Mouse (Mus musculus): ENCODE data around the gene Rpn1. TPM values are rescaled to one million over a fixed set of nuclear protein-coding genes. Genes with fewer than 3 reads are reported as not detected.
"Not testable (repeated sequence)": the region's sequence is repeated elsewhere in the genome, so short reads cannot be mapped to it uniquely, and the experiment has no call there.

The Rpn1 gene
- polyA plus RNA-seq, 2 experiments from 2014 or later: 100 to 113 TPM

GRCm38 (mm10) chr6:88123150-88123857 is 39.0 kb downstream of the Rpn1 start:
- ATAC-seq: no peak

DNA sequence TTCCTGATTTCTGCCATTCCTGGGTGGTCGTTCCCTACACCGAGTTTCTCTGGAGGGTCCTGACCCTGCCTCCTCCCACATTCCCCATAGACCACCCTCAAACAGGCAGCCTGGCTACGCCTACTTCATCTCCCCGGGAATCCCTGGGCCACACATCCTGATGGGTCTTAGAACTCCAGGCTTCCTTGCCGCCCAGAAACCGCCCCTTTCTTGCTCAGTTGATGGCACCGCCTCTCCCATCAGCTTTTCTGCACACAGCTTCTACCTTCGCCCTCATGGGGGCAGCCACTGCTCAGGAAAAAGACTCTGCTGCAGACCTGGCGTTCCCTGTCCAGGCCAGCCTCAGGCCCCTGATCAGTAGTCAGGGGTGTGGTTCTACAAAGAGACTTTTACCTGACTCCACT is 39.6 kb downstream of the Rpn1 start:
- ATAC-seq: no peak

DNA sequence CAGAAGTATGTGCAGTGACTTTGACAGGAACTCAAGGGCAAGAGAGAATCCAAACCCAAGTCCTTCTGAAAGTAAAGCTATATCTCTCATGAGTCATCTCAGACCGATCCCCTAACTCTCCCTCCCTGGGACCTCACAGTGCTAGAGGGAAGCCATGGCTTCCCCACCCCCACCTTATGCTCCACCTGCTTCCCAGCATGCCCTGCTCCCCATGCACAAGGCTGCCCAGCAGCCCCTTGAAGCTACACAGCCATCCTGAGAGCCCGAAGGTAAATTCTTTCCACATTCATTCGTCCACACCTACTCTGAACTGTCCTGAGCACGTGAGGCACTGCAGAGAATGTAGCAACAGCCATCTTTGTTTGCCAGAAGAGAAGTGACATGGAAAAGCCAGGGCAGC is 40.3 kb downstream of the Rpn1 start:
- ATAC-seq: no peak

- ATAC-seq: not testable (repeated sequence)
Observed at GRCm38 (mm10) chr6:88125815-88126214, 41.5 kb downstream of the Rpn1 start.

GRCm38 (mm10) chr6:88131521-88131920 is 47.2 kb downstream of the Rpn1 start:
- no peak for ATAC-seq

DNA sequence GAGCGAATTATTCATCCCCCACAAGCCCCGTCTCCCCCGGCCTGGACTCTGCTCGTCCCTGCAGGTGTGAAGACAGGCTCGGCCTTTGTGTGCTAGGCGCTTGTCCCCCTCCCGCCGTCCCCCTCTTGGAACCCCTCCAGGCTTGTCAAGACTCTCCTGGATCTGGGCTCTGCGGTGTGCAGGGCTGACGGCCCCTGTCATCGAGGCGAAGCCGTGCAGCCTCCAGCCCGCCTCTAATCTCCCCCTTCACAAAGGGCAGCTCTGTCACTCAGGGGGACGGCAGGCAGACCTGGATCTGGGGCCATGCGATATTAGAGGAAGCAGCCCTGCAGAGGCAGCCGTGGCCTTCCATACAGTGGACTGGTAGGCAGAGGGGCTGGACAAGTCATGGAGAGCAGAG is 47.8 kb downstream of the Rpn1 start:
- no peak for ATAC-seq

GRCm38 (mm10) chr6:88133061-88133460 is 48.8 kb downstream of the Rpn1 start:
- no peak for ATAC-seq

- ATAC-seq: no peak
Observed at GRCm38 (mm10) chr6:88133878-88134277, 49.6 kb downstream of the Rpn1 start.

DNA sequence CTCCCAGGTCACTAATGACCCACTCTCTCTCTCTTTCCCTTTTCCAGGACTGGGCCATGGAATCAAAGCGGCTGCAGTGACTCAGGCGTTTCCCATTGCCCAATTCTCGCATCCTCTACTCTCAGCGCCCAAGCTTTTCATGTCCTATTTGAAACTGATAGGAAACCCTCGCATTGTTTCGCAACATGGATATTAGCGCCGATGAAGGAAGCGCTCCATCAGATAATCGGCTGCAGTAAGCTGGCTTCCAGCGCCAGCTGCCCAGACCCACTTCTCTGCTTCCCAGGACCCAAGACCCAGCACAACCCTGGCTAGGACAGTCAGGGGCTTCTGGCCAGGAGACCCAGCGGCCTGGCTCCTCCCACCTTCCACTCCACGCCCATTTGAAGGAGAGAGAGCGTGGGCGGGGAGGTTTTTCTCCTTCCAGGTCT is 51.9 kb downstream of the Rpn1 start:
- no peak for ATAC-seq

GRCm38 (mm10) chr6:88138485-88138884 is 54.2 kb downstream of the Rpn1 start:
- ATAC-seq: no peak

- ATAC-seq: no peak
Observed at GRCm38 (mm10) chr6:88140264-88140663, 56.0 kb downstream of the Rpn1 start.

GRCm38 (mm10) chr6:88145793-88146192 is 61.5 kb downstream of the Rpn1 start:
- no peak for ATAC-seq

DNA sequence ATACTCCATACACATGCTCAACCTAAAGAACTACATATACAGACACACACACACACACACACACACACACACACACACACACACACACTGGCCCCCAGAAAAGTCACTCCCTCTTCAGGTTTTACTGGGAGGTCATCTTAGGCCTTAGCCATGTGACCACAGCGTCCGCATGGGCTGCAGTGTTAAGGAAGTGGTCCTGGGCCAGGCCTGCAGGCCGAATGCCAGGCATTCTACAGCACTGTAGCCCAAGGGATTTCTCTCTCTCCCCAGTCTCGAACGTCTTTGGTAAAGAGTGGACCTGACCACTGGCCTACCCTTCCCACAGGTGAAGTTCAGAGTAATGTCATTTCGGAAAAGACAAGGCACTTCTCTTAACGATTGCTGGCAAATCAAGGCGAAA is 62.3 kb downstream of the Rpn1 start:
- no peak for ATAC-seq

- no peak for ATAC-seq
Observed at GRCm38 (mm10) chr6:88147411-88148003, 63.2 kb downstream of the Rpn1 start.

- ATAC-seq: no peak
Observed at GRCm38 (mm10) chr6:88151335-88151734, 67.1 kb downstream of the Rpn1 start.

GRCm38 (mm10) chr6:88152127-88152705 is 67.9 kb downstream of the Rpn1 start:
- no peak for ATAC-seq

DNA sequence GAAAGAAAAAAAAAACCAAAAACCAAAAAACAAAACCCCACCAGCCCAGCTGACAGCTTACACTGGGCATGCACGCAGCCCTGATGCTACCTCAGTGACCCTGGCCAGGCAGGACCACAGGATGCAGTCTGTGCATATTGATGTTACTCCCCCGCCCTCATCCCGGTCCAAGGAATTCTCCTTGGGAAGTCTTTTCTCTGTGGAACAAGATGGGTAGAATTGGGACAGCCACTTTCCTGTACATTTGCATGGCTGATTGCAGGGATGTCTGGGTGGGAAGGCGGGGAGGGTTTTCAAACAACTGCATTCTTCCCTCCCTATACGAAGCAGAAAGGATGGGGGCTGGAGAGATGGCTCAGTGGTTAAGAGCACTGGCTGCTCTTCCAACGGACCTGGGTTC is 68.7 kb downstream of the Rpn1 start:
- no peak for ATAC-seq

Other genes starting within 250 kb of the Rpn1 start
- gene Gm45140, start 248.7 kb upstream of the Rpn1 start, polyA plus RNA-seq (2017; shearing (Covaris generic)): 1 to 10 TPM; 2.5 to 3.6 TPM
- gene Isy1, start 245.7 kb upstream of the Rpn1 start, polyA plus RNA-seq (2017; shearing (Covaris generic)): 100 to 1,000 TPM in 1 of 2 experiments, 10 to 100 TPM in 1; 82.2 to 102 TPM
- 1,000 to 10,000 TPM; 1,007 to 1,067 TPM for gene Cnbp, start 233.4 kb upstream of the Rpn1 start, polyA plus RNA-seq (2017; shearing (Covaris generic))
- gene Copg1, start 196.7 kb upstream of the Rpn1 start, polyA plus RNA-seq (2017; shearing (Covaris generic)): 10 to 100 TPM; 62.2 to 64.2 TPM
- 10 to 100 TPM; 50.1 to 55.2 TPM for gene Hmces, start 170.5 kb upstream of the Rpn1 start, polyA plus RNA-seq (2017; shearing (Covaris generic))
- gene H1fx, start 102.8 kb upstream of the Rpn1 start, polyA plus RNA-seq (2017; shearing (Covaris generic)): not detected
- 100 to 1,000 TPM; 294 to 336 TPM for gene Rab7, start 39.2 kb upstream of the Rpn1 start, polyA plus RNA-seq (2017; shearing (Covaris generic))
- gene Gata2, start 109.4 kb downstream of the Rpn1 start, polyA plus RNA-seq (2017; shearing (Covaris generic)): not detected
- gene Dnajb8, start 137.8 kb downstream of the Rpn1 start, polyA plus RNA-seq (2017; shearing (Covaris generic)): not detected

Data from activated CD4-positive, CD25-positive, alpha-beta regulatory T cell, adult 4 months (primary cell).